Mouse (Mus musculus) stomach, embryonic 16.5 days (tissue): ENCODE data around the gene 9930111J21Rik2. TPM values are rescaled to one million over a fixed set of nuclear protein-coding genes. Genes with fewer than 3 reads are reported as not detected.
"Not testable (repeated sequence)": the region's sequence is repeated elsewhere in the genome, so short reads cannot be mapped to it uniquely, and the experiment has no call there.

Source experiments
- ATAC-seq: fragments of 200-750 bp; cut with Nextera tagmentation; 2 replicates; pipeline ENCODE4 v1.8.0; 2017; ENCODE audit warnings: moderate number of reproducible peaks, moderate TSS enrichment; ENCODE audit not compliant: insufficient read depth, low FRiP score
- H3K27ac ChIP-seq: fragments of 300-500 bp; sonication (generic); 2 replicates; pipeline ENCODE4 v1.5.1; 2014; ENCODE audit warnings: low read length
- H3K27me3 ChIP-seq: fragments of 300-500 bp; sonication (generic); 2 replicates; pipeline ENCODE4 v1.6.1; 2014; ENCODE audit warnings: low read length, control low read depth, mixed read lengths; ENCODE audit not compliant: control insufficient read depth, insufficient read depth
- H3K36me3 ChIP-seq: fragments of 300-500 bp; sonication (generic); 2 replicates; pipeline ENCODE4 v1.6.1; 2014; ENCODE audit warnings: low read length; ENCODE audit not compliant: control insufficient read depth, insufficient read depth
- H3K4me1 ChIP-seq: fragments of 300-500 bp; sonication (generic); 2 replicates; pipeline ENCODE4 v1.6.1; 2014; ENCODE audit warnings: low read length, control low read depth, mixed read lengths; ENCODE audit not compliant: control insufficient read depth, insufficient read depth
- H3K4me2 ChIP-seq: fragments of 300-500 bp; sonication (generic); 2 replicates; pipeline ENCODE4 v1.6.1; 2014; ENCODE audit warnings: low read depth, low read length, mixed read lengths
- H3K4me3 ChIP-seq: fragments of 300-500 bp; sonication (generic); replicated peaks from 2 replicates; pipeline ENCODE4 v1.5.1; 2014; ENCODE audit warnings: mild to moderate bottlenecking, low read length
- H3K9ac ChIP-seq: fragments of 300-500 bp; sonication (generic); 2 replicates; pipeline ENCODE4 v1.6.1; 2014; ENCODE audit warnings: low read length
- H3K9me3 ChIP-seq: fragments of 300-500 bp; sonication (generic); replicated peaks from 2 replicates; pipeline ENCODE4 v1.6.1; 2016; ENCODE audit warnings: low read length, control low read depth; ENCODE audit not compliant: control insufficient read depth
- WGBS: fragments of 180-500 bp; shearing (Covaris S2); extraction: QIAGEN DNeasy Blood & Tissue Kit; methylation state at CpG from one replicate; pipeline ENCODE4 v1.1.7; 2014; 5-methylcytosine and 5-hydroxymethylcytosine counted together
- polyA plus RNA-seq: library from polyadenylated mRNA; unstranded; fragments of >200 nt; fragmentation: Nextera tagmentation; extraction: Ambion mirVana; gene quantifications from 2 replicates; pipeline ENCODE4 v1.2.1, GENCODE M21; 2015

9930111J21Rik2 gene
- polyA plus RNA-seq, 1 experiment from 2014 or later, result 1.1 TPM

DNA sequence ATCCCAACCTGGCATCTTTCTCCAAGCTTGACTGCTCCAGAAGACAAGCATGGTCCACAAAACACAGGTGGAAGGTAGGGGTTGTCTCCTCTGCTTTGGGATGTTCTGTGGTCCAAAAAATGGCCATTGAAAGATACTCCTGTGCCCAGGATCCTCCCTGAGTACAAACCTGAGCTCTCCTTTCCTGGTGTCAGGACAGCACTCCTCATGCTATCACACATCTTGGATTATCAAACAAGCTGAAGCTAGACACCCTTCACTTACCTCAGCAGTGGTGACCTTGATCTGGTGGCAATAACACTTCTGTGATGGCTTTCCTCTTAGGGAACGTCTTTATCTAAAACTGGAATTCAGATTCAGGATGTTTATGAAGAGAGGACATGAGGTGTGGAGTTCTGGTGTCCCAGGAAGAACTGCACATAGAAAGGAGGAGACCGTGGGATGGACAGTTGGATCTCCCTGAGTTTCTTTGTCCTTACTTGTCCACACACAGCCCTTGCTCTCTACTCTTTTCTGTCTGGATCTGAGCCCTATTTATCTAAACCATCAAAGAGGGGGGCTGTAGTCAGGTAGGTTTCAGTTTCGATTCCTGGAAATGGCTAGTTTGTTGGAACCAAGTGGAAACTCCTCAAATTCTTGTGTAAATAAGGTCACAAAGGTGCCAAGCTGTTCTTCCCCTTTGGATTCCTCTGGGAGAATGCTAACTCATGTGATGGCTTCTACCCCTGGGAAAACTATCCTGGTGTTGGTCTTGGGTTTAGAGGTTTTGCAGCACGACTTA lies 59.1 kb downstream of the 9930111J21Rik2 start, which contains the start of gene Gm12185:
TSS of gene Gm12185 (minus strand) at position 487 of the 781 bp plus-strand sequence.
- H3K36me3 ChIP-seq, H3K4me1 ChIP-seq, H3K4me3 ChIP-seq, H3K9me3 ChIP-seq, H3K27me3 ChIP-seq, ATAC-seq, H3K4me2 ChIP-seq, H3K9ac ChIP-seq, H3K27ac ChIP-seq: not testable (repeated sequence)
- 47% methylated on average over 4 of the region's 4 CpGs for WGBS

DNA sequence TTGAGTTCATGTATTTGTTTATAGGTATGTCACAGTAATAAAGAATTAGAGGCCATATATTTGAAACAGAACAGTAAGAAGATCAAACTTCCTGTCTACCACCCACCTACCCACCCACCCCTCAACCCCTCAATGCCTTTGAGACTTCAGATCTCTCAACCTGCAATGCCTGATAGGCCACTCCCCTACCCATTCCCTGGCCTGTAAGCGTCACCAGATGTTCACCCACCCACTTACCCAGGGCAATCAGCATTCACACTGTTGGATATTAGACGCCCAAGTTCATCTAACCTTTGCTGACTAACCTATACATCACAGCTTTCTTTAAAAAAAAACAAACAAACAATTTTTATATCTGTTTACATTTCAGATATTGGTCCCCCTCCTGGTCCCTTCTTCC lies 61.1 kb downstream of the 9930111J21Rik2 start:
- not testable (repeated sequence) for ATAC-seq, H3K27ac ChIP-seq, H3K4me2 ChIP-seq, H3K36me3 ChIP-seq, H3K4me1 ChIP-seq, H3K9me3 ChIP-seq, H3K4me3 ChIP-seq, H3K27me3 ChIP-seq, H3K9ac ChIP-seq
- 64% methylated on average over 2 of the region's 2 CpGs for WGBS

DNA sequence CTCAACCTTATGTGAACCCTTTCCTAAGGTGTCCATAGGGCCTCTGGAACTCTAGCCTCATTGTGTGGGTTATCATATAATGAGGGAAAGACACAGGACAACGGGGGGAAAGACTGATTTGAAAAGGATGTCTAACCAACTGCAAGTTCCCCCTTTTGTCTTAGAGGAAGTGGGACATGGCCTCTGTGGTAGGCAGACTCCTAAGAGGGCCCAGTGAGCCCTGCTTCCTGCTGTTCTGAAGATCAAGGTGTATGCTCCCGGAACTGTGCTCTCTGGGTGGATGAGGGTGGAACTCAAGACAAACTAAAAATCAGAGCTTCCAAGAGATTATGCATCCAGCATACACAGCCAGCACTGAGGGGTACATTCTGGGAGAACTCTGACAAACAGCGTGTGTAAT lies 62.8 kb downstream of the 9930111J21Rik2 start:
- not testable (repeated sequence) for H3K4me3 ChIP-seq, H3K4me1 ChIP-seq, H3K9ac ChIP-seq, H3K36me3 ChIP-seq, H3K4me2 ChIP-seq, H3K9me3 ChIP-seq, ATAC-seq, H3K27ac ChIP-seq, H3K27me3 ChIP-seq
- whole genome bisulfite sequencing, result 73% methylated on average over 2 of the region's 3 CpGs

DNA sequence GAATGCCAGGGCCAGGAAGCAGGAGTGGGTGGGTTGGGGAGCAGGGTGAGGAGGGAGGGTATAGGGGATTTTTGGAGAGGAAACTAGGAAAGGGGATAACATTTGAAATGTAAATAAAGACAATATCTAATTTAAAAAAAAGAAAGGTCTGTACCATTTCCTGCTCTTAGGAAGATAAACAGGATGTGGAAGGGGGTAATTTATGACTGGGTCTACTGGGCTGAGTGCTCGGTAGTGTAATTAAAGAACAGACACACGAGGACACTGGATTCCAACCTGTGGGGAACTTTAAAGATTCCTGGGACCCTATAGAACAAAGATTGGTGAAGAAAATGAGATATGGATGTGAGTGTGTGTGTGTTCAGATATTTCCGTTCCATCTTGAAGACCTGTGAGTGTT lies 68.2 kb downstream of the 9930111J21Rik2 start:
- no CpG with 5 or more reads among the region's 3 CpGs for WGBS
- not testable (repeated sequence) for H3K9me3 ChIP-seq, H3K4me3 ChIP-seq, H3K27ac ChIP-seq, H3K4me2 ChIP-seq, ATAC-seq, H3K27me3 ChIP-seq, H3K4me1 ChIP-seq, H3K9ac ChIP-seq, H3K36me3 ChIP-seq

DNA sequence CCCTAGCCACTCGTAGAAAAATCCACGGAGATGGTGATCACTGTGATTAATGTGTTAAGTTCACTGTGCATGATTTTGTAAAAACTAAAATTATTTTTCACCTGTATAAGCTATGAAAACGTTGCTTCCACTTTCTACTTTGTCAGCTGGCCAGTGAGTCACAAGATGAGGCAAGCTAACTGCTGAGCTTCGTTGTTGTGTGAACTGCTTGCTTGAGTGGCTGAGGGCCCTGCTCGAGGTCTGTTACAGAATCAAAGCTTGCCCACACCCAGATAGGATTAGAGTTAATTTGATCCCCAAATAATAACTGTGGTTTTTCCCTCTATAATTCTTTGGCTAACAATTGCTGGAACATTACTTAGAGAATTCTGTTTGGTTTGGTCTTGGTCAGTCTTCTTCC lies 71.0 kb downstream of the 9930111J21Rik2 start:
- not testable (repeated sequence) for H3K4me1 ChIP-seq, H3K27me3 ChIP-seq, H3K9ac ChIP-seq, ATAC-seq, H3K9me3 ChIP-seq, H3K4me2 ChIP-seq, H3K27ac ChIP-seq, H3K36me3 ChIP-seq, H3K4me3 ChIP-seq
- WGBS, result no CpG with 5 or more reads among the region's 5 CpGs

DNA sequence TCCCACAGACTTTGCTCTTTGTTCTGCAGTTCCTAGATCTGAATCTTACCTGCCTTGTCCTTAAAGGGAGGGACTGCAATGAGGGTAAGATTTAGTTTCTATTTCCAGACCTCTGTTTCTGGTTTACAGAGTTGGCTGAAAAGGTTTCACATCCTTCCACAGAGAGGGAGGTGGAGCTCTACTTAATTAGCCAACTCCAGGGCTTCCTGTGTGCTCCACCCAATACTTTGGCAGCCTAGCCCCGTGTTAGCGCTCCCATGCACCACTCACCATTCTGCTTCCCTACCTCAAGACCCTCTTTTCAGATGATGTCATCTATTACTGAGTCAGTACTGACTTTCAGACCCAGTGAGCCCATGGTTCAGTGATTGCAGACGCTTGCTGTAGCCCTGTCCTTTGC lies 71.8 kb downstream of the 9930111J21Rik2 start, which contains the start of gene 9930111J21Rik1:
TSS of gene 9930111J21Rik1 (minus strand) at position 148 of the 400 bp plus-strand sequence.
- H3K27me3 ChIP-seq, ATAC-seq, H3K9ac ChIP-seq, H3K4me2 ChIP-seq, H3K4me3 ChIP-seq, H3K4me1 ChIP-seq, H3K36me3 ChIP-seq, H3K9me3 ChIP-seq, H3K27ac ChIP-seq: not testable (repeated sequence)
- WGBS, result no CpG with 5 or more reads among the region's 3 CpGs

DNA sequence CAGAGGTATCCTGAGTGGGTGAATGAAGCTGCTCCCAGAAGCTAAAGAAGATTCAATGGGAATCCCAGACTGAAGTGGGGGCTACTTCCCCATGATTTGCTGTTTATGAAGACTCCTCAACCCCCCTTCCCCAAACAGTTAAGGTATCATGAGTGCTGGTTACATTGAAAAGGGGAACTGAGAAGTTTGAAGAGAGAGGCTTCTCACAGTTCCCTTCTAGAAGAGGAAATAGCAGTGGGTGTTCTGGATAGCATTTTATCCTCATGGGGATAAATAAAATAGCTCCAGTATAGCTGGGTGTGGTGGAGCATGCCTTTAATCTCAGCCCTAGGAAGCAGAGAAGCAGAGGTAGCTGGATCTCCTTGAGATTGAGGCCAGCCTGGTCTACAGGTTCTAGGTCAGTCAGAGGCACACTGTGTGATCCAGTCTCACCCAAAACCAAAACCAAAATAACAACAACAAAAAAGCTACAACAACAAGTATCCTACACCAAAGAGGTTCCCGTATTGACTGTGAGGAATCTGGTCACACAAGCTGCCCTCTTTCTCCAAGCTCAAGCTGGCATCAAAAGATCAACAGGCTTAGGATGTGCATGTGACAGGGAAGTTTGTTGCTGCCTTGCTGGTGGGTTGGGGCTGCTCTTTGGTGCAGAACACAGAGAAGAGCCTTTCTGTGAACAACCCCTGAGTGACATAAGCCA lies 72.7 kb downstream of the 9930111J21Rik2 start, which contains the start of gene Olfr56:
TSS of gene Olfr56 (plus strand) at position 650 of the 700 bp plus-strand sequence.
- H3K4me2 ChIP-seq, H3K4me3 ChIP-seq, H3K27ac ChIP-seq, H3K9ac ChIP-seq, ATAC-seq, H3K36me3 ChIP-seq, H3K4me1 ChIP-seq, H3K27me3 ChIP-seq, H3K9me3 ChIP-seq: not testable (repeated sequence)
- WGBS, result no CpG with 5 or more reads among the region's 1 CpGs

DNA sequence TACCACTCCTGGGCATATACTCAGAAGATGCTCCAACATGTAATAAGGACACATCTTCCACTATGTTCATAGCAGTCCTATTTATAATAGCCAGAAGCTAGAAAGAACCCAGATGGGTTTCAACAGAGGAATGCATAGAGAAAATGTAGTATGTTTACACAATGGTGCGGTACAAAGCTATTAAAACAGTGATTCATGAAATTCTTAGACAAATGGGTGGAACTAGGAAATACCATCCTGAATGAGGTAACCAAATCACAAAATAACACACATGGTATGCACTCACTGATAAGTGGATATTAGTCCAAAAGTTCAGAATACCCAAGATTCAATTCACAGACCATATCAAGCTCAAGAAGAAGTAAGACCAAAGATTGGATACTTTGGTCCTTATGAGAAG lies 76.4 kb downstream of the 9930111J21Rik2 start:
- H3K27ac ChIP-seq, H3K4me3 ChIP-seq, H3K9me3 ChIP-seq, H3K4me1 ChIP-seq, H3K36me3 ChIP-seq, ATAC-seq, H3K27me3 ChIP-seq, H3K4me2 ChIP-seq, H3K9ac ChIP-seq: not testable (repeated sequence)
- no CpG with 5 or more reads among the region's 1 CpGs for WGBS
